Mouse (Mus musculus) G1E (cell line): Measurements from ENCODE around the gene Nlgn2.

Experiments used
- CTCF ChIP-seq: IDR thresholded peaks from 2 replicates; pipeline ENCODE4 v1.5.1; 2012; ENCODE audit warnings: low read depth, low read length, inconsistent platforms, mixed read lengths
- TAL1 ChIP-seq: conservative IDR thresholded peaks from 2 replicates; pipeline ENCODE4 v1.6.1; 2012; ENCODE audit warnings: low read depth, low read length, inconsistent platforms, mixed read lengths

- TF ChIP-seq TAL1 (no peak), CTCF (no peak)
These were observed 46.2 kb downstream of the Nlgn2 start for GRCm38 (mm10) chr11:69791420-69791819.
